Mouse (Mus musculus): Measurements from ENCODE around the gene Ccdc70.
"Not testable (repeated sequence)": the region's sequence is repeated elsewhere in the genome, so short reads cannot be mapped to it uniquely, and the experiment has no call there.

Ccdc70 gene

GRCm38 (mm10) chr8:21969475-21969874 is at the start of gene Ccdc70:
Gene Ccdc70, plus strand, starts transcription at chr8:21969775.
- DNase-seq, result no peak

DNA sequence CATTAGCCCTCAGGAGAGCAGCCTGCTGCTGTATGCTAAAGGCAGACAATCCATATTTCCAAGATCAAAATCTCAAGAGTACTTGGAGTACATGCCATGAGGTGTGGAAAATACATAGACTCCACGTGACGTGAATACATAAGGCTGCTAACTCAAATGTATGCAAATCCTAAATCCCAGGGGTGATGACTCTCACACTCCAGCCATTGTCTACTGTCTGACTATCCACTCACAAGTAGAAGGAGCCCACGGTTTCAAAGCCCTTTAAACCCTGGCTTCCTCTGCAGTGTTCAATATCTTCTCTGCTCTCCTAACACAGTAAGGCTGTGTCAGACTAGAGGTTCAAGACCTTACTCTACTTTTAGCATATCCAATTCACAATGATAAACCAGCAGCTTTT is 38.8 kb upstream of the Ccdc70 start:
- not testable (repeated sequence) for DNase-seq

DNA sequence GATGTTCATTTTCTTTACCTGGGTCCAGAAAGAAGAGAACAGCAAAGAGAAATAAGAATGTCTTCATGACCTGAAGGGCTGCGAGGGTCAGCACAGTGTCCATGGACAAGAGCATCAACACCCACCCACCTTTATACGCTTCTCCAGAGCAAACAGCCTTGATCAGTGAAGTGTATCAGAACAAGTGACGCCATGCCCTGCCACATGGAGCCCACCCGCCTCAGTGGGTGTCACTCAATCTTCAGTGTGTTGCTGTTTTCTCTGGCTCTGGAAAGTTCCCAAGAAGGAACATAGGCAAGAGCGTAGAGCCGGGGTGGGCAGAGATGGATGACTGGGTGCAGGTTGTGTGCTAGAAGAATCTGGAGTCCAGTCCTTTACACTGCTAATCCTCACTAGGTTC is 37.0 kb upstream of the Ccdc70 start, which contains the start of gene Defb15:
Gene Defb15, minus strand, starts transcription at position 101 of the 400 bp plus-strand sequence.
- DNase-seq, result no peak

- DNase-seq, result not testable (repeated sequence)
Observed at GRCm38 (mm10) chr8:21938052-21938451, 31.5 kb upstream of the Ccdc70 start, which contains the start of gene Defb35. Gene Defb35, plus strand, starts transcription at chr8:21938352.

DNA sequence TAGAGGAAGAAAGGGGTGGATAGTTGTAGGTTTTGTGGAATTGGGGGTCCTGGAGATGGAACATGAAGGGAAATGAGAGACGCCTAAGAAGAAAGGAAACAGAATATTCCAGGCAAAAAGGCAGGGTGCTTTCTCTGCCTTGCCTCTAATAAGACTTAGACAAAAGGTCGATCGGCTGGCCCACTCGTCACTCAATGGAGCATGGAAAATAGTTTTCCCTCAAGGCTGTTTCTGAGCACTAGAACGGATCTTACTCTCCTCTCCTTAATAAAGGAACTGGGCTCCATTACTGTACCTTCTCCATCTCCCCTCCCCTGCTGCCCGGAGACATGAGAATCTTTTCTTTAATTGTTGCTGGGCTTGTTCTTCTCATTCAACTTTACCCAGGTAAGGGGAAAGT is 23.1 kb upstream of the Ccdc70 start, which contains the start of gene Defb13:
Gene Defb13, plus strand, starts transcription at position 301 of the 400 bp plus-strand sequence.
- DNase-seq, result no peak

- no peak for DNase-seq
Observed at GRCm38 (mm10) chr8:21947311-21948017, 22.1 kb upstream of the Ccdc70 start.

DNA sequence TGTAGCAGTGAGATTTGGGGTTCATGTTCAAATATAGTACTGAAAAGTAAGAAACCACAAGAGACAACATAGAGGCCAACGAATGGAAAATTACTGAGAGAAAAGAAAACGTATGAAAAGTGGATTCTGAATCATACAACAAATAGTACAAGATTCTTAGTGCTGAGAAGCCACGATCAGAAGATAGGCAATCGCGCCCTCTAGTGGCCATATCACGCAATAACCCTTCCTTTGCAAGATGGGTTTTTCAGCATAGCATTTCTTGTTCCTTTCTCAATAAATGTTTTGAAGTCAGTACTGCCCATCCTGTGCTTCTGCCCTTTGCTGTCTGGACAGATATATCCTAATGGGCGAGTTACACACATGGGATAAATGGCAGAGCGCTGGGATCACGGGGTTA is 14.3 kb upstream of the Ccdc70 start:
- peak; percentile 66 for DNase-seq

- no peak for DNase-seq
Observed at GRCm38 (mm10) chr8:21956336-21956735, 13.2 kb upstream of the Ccdc70 start.

DNA sequence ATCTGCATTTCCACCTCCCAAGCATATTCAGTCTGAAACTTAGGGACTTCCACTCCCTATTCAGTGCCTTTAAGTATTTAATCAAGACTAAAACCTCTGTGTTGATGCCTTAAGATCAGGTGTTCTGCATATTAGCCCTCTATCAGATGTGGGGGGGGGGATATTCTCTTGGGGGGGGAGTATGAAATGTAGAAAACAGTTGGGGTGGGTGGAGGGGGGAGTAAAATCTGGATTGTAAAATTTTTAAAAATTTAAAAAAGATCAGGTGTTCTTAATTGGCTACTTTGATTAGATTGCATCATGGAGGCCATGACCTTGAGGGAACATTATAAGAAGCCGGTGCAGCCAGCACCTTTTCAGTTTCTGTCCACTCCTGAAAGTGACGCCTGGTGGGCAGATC is 11.2 kb upstream of the Ccdc70 start, which contains the start of gene Fam90a1a:
Gene Fam90a1a, plus strand, starts transcription at position 301 of the 400 bp plus-strand sequence.
- no peak for DNase-seq

DNA sequence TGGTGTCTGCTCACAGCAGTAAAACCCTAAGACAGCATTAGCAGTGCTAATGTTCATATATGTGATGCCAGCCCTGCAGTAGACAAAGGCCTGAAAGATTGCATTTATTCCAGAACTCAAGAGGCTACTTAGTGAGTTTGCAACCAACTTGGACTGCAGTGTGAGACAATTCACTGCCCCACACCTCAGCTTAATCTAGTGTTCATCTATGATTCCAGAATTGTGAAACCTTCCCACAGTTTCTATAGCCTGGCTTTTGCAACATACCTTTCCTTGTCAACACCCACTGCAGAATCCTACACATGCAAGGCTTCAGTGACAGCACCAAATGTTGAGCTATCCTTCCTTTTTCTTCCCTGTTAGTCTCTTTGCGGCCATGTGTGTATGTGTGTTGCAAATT is 2.9 kb upstream of the Ccdc70 start:
- DNase-seq, result no peak

- DNase-seq, result no peak
Observed at GRCm38 (mm10) chr8:21978193-21978592, 8.6 kb downstream of the Ccdc70 start.

- DNase-seq, result no peak
Observed at GRCm38 (mm10) chr8:21981664-21982337, 12.2 kb downstream of the Ccdc70 start.

DNA sequence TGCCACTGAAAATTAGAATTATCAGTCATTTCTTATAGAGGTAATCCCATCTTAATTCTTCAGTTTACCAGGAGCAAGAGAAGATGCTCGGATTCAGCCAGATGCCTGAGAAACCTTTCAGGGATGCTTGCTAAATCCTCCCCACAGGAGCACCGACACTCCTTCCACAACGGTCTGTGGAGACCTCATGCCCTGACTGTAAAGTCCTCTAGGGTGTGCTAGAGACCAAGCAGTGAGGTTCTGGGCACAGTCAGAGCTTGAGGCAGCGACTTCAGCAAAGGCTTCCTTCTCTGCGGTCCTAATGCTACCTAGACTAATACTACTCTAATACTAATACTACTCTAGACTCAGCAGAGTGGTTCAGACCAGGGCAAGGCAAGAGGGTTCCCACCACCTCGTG is 22.6 kb downstream of the Ccdc70 start:
- DNase-seq, result peak; percentile 40

- DNase-seq, result no peak
Observed at GRCm38 (mm10) chr8:21995181-21995580, 25.6 kb downstream of the Ccdc70 start.

DNA sequence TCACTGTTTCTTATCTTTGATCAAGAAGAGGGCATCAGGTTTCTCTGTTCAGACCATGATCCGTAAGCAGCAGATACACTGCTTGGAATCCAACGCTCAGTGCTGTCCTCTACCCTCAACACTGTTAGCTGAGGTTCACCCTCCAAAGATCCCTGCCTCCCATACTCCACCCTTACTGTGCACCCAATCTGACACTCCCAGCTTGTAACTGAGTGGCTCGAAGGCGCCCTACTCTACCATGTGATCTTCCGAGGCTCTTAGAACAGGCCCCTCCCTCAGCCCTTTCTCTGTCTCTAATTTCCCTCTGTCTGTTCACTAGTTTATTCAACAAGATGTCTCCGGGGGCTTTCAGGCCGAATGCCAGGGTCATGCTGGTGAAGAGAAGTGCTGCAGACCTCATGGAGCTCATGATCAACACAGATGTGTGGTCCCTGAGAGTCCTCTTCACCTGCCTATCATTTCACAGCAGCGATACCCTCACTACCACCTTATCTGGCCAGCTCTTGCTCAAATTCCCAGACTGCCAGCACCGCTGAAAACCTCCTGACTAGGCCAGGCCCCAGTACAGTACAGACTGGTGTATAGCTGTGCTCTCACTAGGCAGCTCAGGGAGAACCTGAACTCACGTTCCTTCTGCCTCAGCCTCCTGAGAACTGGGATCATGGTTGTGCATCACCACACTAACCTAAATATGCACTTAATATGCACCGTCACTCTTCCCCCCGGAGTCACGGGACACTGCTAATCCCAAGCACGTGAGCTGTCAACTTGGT is 35.4 kb downstream of the Ccdc70 start:
- no peak for DNase-seq

DNA sequence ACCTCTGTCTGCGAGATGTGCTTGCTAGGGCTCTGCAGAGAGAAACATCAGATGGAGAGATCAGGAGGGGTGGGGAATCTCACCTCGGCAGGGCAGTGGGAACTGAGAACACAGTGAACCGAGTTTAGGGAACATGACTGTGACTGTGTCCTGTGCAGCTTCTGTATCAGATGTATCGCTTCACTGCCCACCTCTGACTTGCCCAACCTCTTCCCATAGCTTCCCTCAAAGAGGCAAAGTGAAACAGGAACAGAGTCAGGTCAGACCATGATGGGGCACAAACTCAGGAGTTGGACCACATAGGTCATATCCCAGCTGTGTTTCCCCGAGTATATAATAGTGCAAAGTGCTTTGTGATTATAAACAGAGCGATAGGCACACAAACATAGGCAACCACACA is 36.8 kb downstream of the Ccdc70 start:
- DNase-seq, result no peak

DNA sequence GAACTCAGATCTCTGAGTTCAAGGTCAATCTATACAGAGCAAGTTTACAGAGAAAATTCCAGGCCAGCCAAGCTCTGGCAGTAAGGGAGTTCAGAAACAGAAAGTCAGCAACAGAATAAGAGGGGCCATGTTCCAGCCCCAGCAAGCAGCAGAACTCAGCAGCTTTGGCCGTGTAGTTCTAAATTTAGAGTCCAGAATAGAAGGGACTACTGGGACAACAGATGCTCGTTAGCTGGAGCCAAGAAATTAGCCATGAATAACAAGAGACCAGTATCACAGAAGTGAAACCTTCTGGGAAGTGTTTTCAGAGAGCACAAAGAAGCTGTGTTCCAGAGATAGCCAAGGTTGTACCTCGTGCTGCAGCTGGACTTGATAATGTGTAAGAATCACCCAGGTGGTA is 39.8 kb downstream of the Ccdc70 start:
- no peak for DNase-seq

- DNase-seq, result peak; percentile 48
Observed at GRCm38 (mm10) chr8:22013034-22013707, 43.6 kb downstream of the Ccdc70 start.

DNA sequence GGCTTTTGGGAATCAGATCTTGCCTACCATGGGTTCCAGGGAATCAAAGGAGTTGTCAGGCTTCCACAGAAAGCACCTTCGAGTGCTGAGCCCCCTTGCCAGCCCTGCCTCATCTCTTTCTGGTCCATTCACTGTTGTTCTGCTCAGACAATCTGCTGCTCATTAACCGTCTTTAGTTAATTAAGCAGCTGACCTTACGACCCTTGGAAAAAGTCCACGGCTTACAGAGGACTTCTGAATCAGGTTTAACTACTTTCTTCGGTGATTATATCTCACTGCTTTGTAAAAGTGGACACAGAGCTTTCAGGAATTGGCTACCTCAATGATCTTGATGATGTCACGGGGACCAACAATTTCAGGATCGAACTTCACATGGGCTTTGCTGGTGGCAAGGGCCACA is 48.2 kb downstream of the Ccdc70 start:
- DNase-seq, result no peak

- no peak for DNase-seq
Observed at GRCm38 (mm10) chr8:22019498-22019897, 49.9 kb downstream of the Ccdc70 start.

DNA sequence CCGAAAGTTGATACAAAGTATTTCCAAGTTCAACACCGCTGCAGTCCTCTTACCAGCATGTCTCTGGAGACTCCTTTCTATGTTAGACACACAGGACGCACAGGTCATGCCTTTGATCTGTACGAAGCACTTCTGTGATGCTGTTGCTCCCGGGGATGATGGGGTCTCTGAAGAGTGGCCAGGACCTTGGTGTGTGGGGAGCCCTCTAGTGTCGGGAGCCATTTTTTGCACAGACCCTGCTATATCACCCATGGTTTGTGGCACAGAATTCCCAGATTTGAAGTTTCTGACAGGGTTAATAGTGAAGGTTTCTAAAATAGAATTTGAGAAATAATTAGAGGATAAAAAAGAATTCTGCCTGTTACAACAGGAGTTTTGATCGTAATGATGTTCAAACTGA is 52.7 kb downstream of the Ccdc70 start:
- DNase-seq, result no peak
